Mouse (Mus musculus): ENCODE measurements around the gene Adh7. TPM values are rescaled to one million over a fixed set of nuclear protein-coding genes. Genes with fewer than 3 reads are reported as not detected.

Gene Adh7
- polyA plus RNA-seq, 1 experiment = 8.1 TPM

- no peak for TF ChIP-seq CEBPB (IDR thresholded peaks at IDR 0.05; ENCODE audit: insufficient read depth, poor library complexity, severe bottlenecking)
- TF ChIP-seq TCF12 (IDR thresholded peaks at IDR 0.05; ENCODE audit: insufficient read depth, poor library complexity, severe bottlenecking) = no peak
- TF ChIP-seq POLR2AphosphoS2 (IDR thresholded peaks at IDR 0.05; ENCODE audit: insufficient read length, low read depth) = no peak
These were observed 57.5 kb downstream of the Adh7 start for GRCm38 (mm10) chr3:138275100-138275499.

GRCm38 (mm10) chr3:138282556-138282955 is 65.0 kb downstream of the Adh7 start:
- no peak for TF ChIP-seq TCF12 (IDR thresholded peaks at IDR 0.05; ENCODE audit: insufficient read depth, poor library complexity, severe bottlenecking)
- no peaks in the 10 kb centered on the region for H3K36me3 ChIP-seq (ENCODE audit: control insufficient read depth, insufficient read depth)
- H3ac ChIP-seq (ENCODE audit: control insufficient read depth, insufficient read length) = no peak overlapping the region
- no peak overlapping the region for H3K4me3 ChIP-seq
- peaks cover 10% of the 10 kb centered on the region for H3K27me3 ChIP-seq (ENCODE audit: control insufficient read depth, insufficient read depth, insufficient read length)
- H3K4me2 ChIP-seq (ENCODE audit: low read depth) = no peak overlapping the region
- H3K79me2 ChIP-seq (ENCODE audit: control insufficient read depth, insufficient read depth) = no peaks in the 10 kb centered on the region

More at GRCm38 (mm10) chr3:138275100-138275499, 57.5 kb downstream of the Adh7 start:
- no peak overlapping the region for H3K4me3 ChIP-seq
- H3K4me2 ChIP-seq (ENCODE audit: low read depth) = no peak overlapping the region
- H3K27me3 ChIP-seq (ENCODE audit: control insufficient read depth, insufficient read depth, insufficient read length) = peaks cover 6% of the 10 kb centered on the region
- H3K36me3 ChIP-seq (ENCODE audit: control insufficient read depth, insufficient read depth) = no peaks in the 10 kb centered on the region
- H3K79me2 ChIP-seq (ENCODE audit: control insufficient read depth, insufficient read depth) = no peaks in the 10 kb centered on the region
- H3ac ChIP-seq (ENCODE audit: control insufficient read depth, insufficient read length) = no peak overlapping the region

Other genes with a start within 250 kb of the Adh7 start
- 0.16 TPM for gene Dapp1, start 236.2 kb upstream of the Adh7 start, polyA plus RNA-seq (2012; fragmentation: generic; extraction: Trizol)
- gene 1110002E22Rik, start 152.7 kb upstream of the Adh7 start, polyA plus RNA-seq (2012; fragmentation: generic; extraction: Trizol) = 22.3 TPM
- 0.24 TPM for gene Gm5105, start 150.4 kb upstream of the Adh7 start, polyA plus RNA-seq (2012; fragmentation: generic; extraction: Trizol)
- gene Trmt10a, start 74.3 kb upstream of the Adh7 start, polyA plus RNA-seq (2012; fragmentation: generic; extraction: Trizol) = 6.3 TPM
- gene Mttp, start 72.8 kb upstream of the Adh7 start, polyA plus RNA-seq (2012; fragmentation: generic; extraction: Trizol) = 4.1 TPM
- not detected for gene 4930579F01Rik, start 23.9 kb upstream of the Adh7 start, polyA plus RNA-seq (2012; fragmentation: generic; extraction: Trizol)
- not detected for gene Adh1, start 43.2 kb downstream of the Adh7 start, polyA plus RNA-seq (2012; fragmentation: generic; extraction: Trizol)
- not detected for gene Adh6a, start 95.5 kb downstream of the Adh7 start, polyA plus RNA-seq (2012; fragmentation: generic; extraction: Trizol)
- gene Adh6b, start 124.0 kb downstream of the Adh7 start, polyA plus RNA-seq (2012; fragmentation: generic; extraction: Trizol) = not detected
- gene Adh4, start 197.7 kb downstream of the Adh7 start, polyA plus RNA-seq (2012; fragmentation: generic; extraction: Trizol) = not detected
- 79.7 TPM for gene Adh5, start 225.3 kb downstream of the Adh7 start, polyA plus RNA-seq (2012; fragmentation: generic; extraction: Trizol)